ENCODE assay signal across 12 mouse cellular contexts in genomic region chr2:90506143-90506542, GRCm38 (mm10).
DNase-seq lines count a peak whose midpoint lies in the region; ATAC-seq and TF ChIP-seq lines count a peak whose summit lies in the region.
"Had no signal": no experiment of that assay in that cellular context is flagged by ENCODE, and none has a peak within 500 bp of the region (broad histone marks: within the 10 kb centered on the region; RNA-seq: fewer than 3 reads in every experiment).

No protein-coding gene starts in this region.

- no peak overlapping the region for H3K4me3 ChIP-seq in hindbrain, embryonic 10.5 days
- H3K4me3 ChIP-seq in hindbrain, embryonic 11.5 days (ENCODE audit: low read depth, low read length), result no peak overlapping the region
- H3K4me3 ChIP-seq in lung, postnatal 0 days (ENCODE audit: low read depth, low read length), result no peak overlapping the region
- no peak overlapping the region for H3K4me3 ChIP-seq in midbrain, embryonic 16.5 days (ENCODE audit: low read depth, low read length)
- H3K4me3 ChIP-seq: erythroblast, embryonic 14.5 days; hindbrain, embryonic 12.5 days; liver, embryonic 15.5 days; neural tube, embryonic 12.5 days had no signal

- H3K4me1 ChIP-seq in hindbrain, embryonic 10.5 days (replicated peaks), result peaks cover 13% of the 10 kb centered on the region; the same call in 1 of the 2 replicates
- H3K4me1 ChIP-seq in hindbrain, embryonic 11.5 days (replicated peaks; ENCODE audit: control insufficient read depth, insufficient read depth, low read length), result no peaks in the 10 kb centered on the region
- H3K4me1 ChIP-seq in lung, postnatal 0 days (ENCODE audit: insufficient read depth, low read depth, low read length), result no peaks in the 10 kb centered on the region; the same call in 1 of the 2 replicates
- H3K4me1 ChIP-seq in midbrain, embryonic 16.5 days (ENCODE audit: control insufficient read depth, insufficient read depth, low read length), result peaks cover 8% of the 10 kb centered on the region; the same call in 1 of the 2 replicates
- H3K4me1 ChIP-seq: hindbrain, embryonic 12.5 days; neural tube, embryonic 12.5 days had no signal

- TF ChIP-seq EP300 in lung, postnatal 0 days (IDR thresholded peaks at IDR 0.05), result no peak

- 70% methylated on average over 3 of the region's 3 CpGs for WGBS in hindbrain, embryonic 10.5 days
- 80% methylated on average over 3 of the region's 3 CpGs for WGBS in hindbrain, embryonic 11.5 days
- 46% methylated on average over 3 of the region's 3 CpGs for WGBS in lung, postnatal 0 days
- WGBS in midbrain, embryonic 16.5 days, result 30% methylated on average over 3 of the region's 3 CpGs

- no peak for DNase-seq in hindbrain, embryonic 10.5 days (ENCODE audit: low spot score)
- DNase-seq in hindbrain, embryonic 11.5 days (ENCODE audit: low spot score), result no peak
- peak; percentile 53 for DNase-seq in lung, postnatal 0 days (ENCODE audit: low spot score)
- no peak for DNase-seq in lung, postnatal 36 days
- DNase-seq in heart, postnatal 14 days, result peak; percentile 27 to 39
- no peak for DNase-seq in frontal cortex, postnatal 10 days (ENCODE audit: low spot score in 2 of 2)
- DNase-seq: cerebellum, adult 11 months had no signal

- intact Hi-C loops in heart, postnatal 14 days (cut with DNase I), result no loop called here

- H3K9ac ChIP-seq in hindbrain, embryonic 11.5 days (ENCODE audit: low read depth, low read length), result no peak overlapping the region
- no peak overlapping the region for H3K9ac ChIP-seq in lung, postnatal 0 days (replicated peaks; ENCODE audit: low read depth)
- H3K9ac ChIP-seq in midbrain, embryonic 16.5 days (ENCODE audit: low read depth, low read length), result 0 out of 2 replicates have a peak overlapping the region, but pooled peaks have one; percentile 20
- H3K9ac ChIP-seq: hindbrain, embryonic 12.5 days; liver, embryonic 15.5 days; neural tube, embryonic 12.5 days had no signal

- no peaks in the 10 kb centered on the region for H3K27me3 ChIP-seq in hindbrain, embryonic 10.5 days (ENCODE audit: insufficient read depth, poor library complexity, severe bottlenecking)
- no peaks in the 10 kb centered on the region for H3K27me3 ChIP-seq in hindbrain, embryonic 11.5 days (ENCODE audit: control insufficient read depth, insufficient read depth, low read length)
- H3K27me3 ChIP-seq in lung, postnatal 0 days (replicated peaks; ENCODE audit: insufficient read depth, low read length), result no peaks in the 10 kb centered on the region
- H3K27me3 ChIP-seq in midbrain, embryonic 16.5 days (ENCODE audit: control insufficient read depth, insufficient read depth, low read depth, low read length), result no peaks in the 10 kb centered on the region
- H3K27me3 ChIP-seq: hindbrain, embryonic 12.5 days; liver, embryonic 15.5 days; neural tube, embryonic 12.5 days had no signal

- H3K4me2 ChIP-seq in hindbrain, embryonic 11.5 days (replicated peaks; ENCODE audit: low read depth, low read length), result no peak overlapping the region
- H3K4me2 ChIP-seq in lung, postnatal 0 days (replicated peaks; ENCODE audit: low read depth, low read length), result no peak overlapping the region
- no peak overlapping the region for H3K4me2 ChIP-seq in midbrain, embryonic 16.5 days (ENCODE audit: low read length)
- H3K4me2 ChIP-seq: hindbrain, embryonic 12.5 days; liver, embryonic 15.5 days; neural tube, embryonic 12.5 days had no signal

- no peaks in the 10 kb centered on the region for H3K36me3 ChIP-seq in hindbrain, embryonic 10.5 days
- H3K36me3 ChIP-seq in hindbrain, embryonic 11.5 days (ENCODE audit: control insufficient read depth, insufficient read depth, low read length), result no peaks in the 10 kb centered on the region
- H3K36me3 ChIP-seq in lung, postnatal 0 days (ENCODE audit: insufficient read depth, low read length), result no peaks in the 10 kb centered on the region
- H3K36me3 ChIP-seq in midbrain, embryonic 16.5 days (ENCODE audit: control insufficient read depth, insufficient read depth, low read length), result no peaks in the 10 kb centered on the region
- H3K36me3 ChIP-seq: hindbrain, embryonic 12.5 days; liver, embryonic 15.5 days; neural tube, embryonic 12.5 days had no signal

- H3K27ac ChIP-seq in hindbrain, embryonic 10.5 days, result 0 out of 2 replicates have a peak overlapping the region, but pooled peaks have one; percentile 40
- H3K27ac ChIP-seq in hindbrain, embryonic 11.5 days (ENCODE audit: low read depth, low read length), result no peak overlapping the region
- H3K27ac ChIP-seq in lung, postnatal 0 days (ENCODE audit: low read length), result no peak overlapping the region
- H3K27ac ChIP-seq in midbrain, embryonic 16.5 days (ENCODE audit: low read length), result no peak overlapping the region
- H3K27ac ChIP-seq: hindbrain, embryonic 12.5 days; liver, embryonic 15.5 days; neural tube, embryonic 12.5 days had no signal

- H3K9me3 ChIP-seq in hindbrain, embryonic 10.5 days, result no peaks in the 10 kb centered on the region
- H3K9me3 ChIP-seq in hindbrain, embryonic 11.5 days (ENCODE audit: control insufficient read depth, low read length), result no peaks in the 10 kb centered on the region
- no peaks in the 10 kb centered on the region for H3K9me3 ChIP-seq in lung, postnatal 0 days (ENCODE audit: low read length)
- no peaks in the 10 kb centered on the region for H3K9me3 ChIP-seq in midbrain, embryonic 16.5 days (replicated peaks; ENCODE audit: control insufficient read depth, low read length, poor library complexity, severe bottlenecking)
- H3K9me3 ChIP-seq: hindbrain, embryonic 12.5 days; liver, embryonic 15.5 days; neural tube, embryonic 12.5 days had no signal

- no peak for TF ChIP-seq CTCF in lung, postnatal 0 days (IDR thresholded peaks at IDR 0.05)

- no peak for ATAC-seq in hindbrain, embryonic 11.5 days (ENCODE audit: low FRiP score)
- peak; percentile 42 for ATAC-seq in lung, postnatal 0 days
- ATAC-seq in midbrain, embryonic 16.5 days, result no peak

Comparison
In these comparisons a context has a peak if more than half of its experiments do, and no peak if none do; other contexts are left out.
1. DNase-seq: peak in lung, postnatal 0 days (single experiment) and heart, postnatal 14 days (2 of 2); none in hindbrain, embryonic 10.5 days (single experiment), hindbrain, embryonic 11.5 days (single experiment), lung, postnatal 36 days (single experiment) and frontal cortex, postnatal 10 days (0 of 2).